Mouse (Mus musculus): ENCODE results near the gene Stmnd1. TPM values are rescaled to one million over a fixed set of nuclear protein-coding genes. Genes with fewer than 3 reads are reported as not detected.
"Not testable (repeated sequence)": the region's sequence is repeated elsewhere in the genome, so short reads cannot be mapped to it uniquely, and the experiment has no call there.

The Stmnd1 gene
- polyA plus RNA-seq, 1 experiment from 2014 or later, result not detected

GRCm38 (mm10) chr13:46294365-46294764 is 20.8 kb downstream of the Stmnd1 start:
- H3K4me3 ChIP-seq (ENCODE audit: low read depth, low read length), result no peak overlapping the region

GRCm38 (mm10) chr13:46297701-46298100 is 24.2 kb downstream of the Stmnd1 start:
- no peaks in the 10 kb centered on the region for H3K4me1 ChIP-seq (ENCODE audit: control insufficient read depth, insufficient read depth, low read length)
- no peak overlapping the region for H3K9ac ChIP-seq (replicated peaks; ENCODE audit: low read length)
- no peaks in the 10 kb centered on the region for H3K36me3 ChIP-seq (replicated peaks; ENCODE audit: control insufficient read depth, insufficient read depth, low read depth, low read length)
- DNase-seq (ENCODE audit: low spot score) (no peak), ATAC-seq (replicated peaks; ENCODE audit: insufficient number of reproducible peaks, low FRiP score, low TSS enrichment, low read depth) (no peak)
- no peaks in the 10 kb centered on the region for H3K27me3 ChIP-seq (ENCODE audit: control insufficient read depth, insufficient read depth, low read length)
- H3K9me3 ChIP-seq (replicated peaks; ENCODE audit: control insufficient read depth, low read length), result no peaks in the 10 kb centered on the region
- WGBS, result 92% methylated on average over 4 of the region's 4 CpGs
- H3K4me3 ChIP-seq (ENCODE audit: low read depth, low read length), result no peak overlapping the region
- no peak overlapping the region for H3K27ac ChIP-seq (replicated peaks; ENCODE audit: low read depth, low read length)
- no peak overlapping the region for H3K4me2 ChIP-seq (ENCODE audit: low read depth, low read length)

More at GRCm38 (mm10) chr13:46294365-46294764, 20.8 kb downstream of the Stmnd1 start:
- DNase-seq (ENCODE audit: low spot score) (no peak), ATAC-seq (replicated peaks; ENCODE audit: insufficient number of reproducible peaks, low FRiP score, low TSS enrichment, low read depth) (no peak)
- Histone ChIP-seq H3K27ac (replicated peaks; ENCODE audit: low read depth, low read length) (no peak overlapping the region), H3K9ac (replicated peaks; ENCODE audit: low read length) (no peak overlapping the region), H3K4me2 (ENCODE audit: low read depth, low read length) (no peak overlapping the region), H3K27me3 (ENCODE audit: control insufficient read depth, insufficient read depth, low read length) (no peaks in the 10 kb centered on the region), H3K9me3 (replicated peaks; ENCODE audit: control insufficient read depth, low read length) (no peaks in the 10 kb centered on the region), H3K4me1 (ENCODE audit: control insufficient read depth, insufficient read depth, low read length) (no peaks in the 10 kb centered on the region), H3K36me3 (replicated peaks; ENCODE audit: control insufficient read depth, insufficient read depth, low read depth, low read length) (no peaks in the 10 kb centered on the region)

- Histone ChIP-seq H3K9ac (replicated peaks; ENCODE audit: low read length) (no peak overlapping the region), H3K36me3 (replicated peaks; ENCODE audit: control insufficient read depth, insufficient read depth, low read depth, low read length) (no peaks in the 10 kb centered on the region), H3K4me3 (ENCODE audit: low read depth, low read length) (no peak overlapping the region), H3K27ac (replicated peaks; ENCODE audit: low read depth, low read length) (no peak overlapping the region), H3K4me2 (ENCODE audit: low read depth, low read length) (no peak overlapping the region), H3K4me1 (ENCODE audit: control insufficient read depth, insufficient read depth, low read length) (no peaks in the 10 kb centered on the region), H3K9me3 (replicated peaks; ENCODE audit: control insufficient read depth, low read length) (no peaks in the 10 kb centered on the region), H3K27me3 (ENCODE audit: control insufficient read depth, insufficient read depth, low read length) (no peaks in the 10 kb centered on the region)
- DNase-seq (ENCODE audit: low spot score) (peak; percentile 69), ATAC-seq (replicated peaks; ENCODE audit: insufficient number of reproducible peaks, low FRiP score, low TSS enrichment, low read depth) (no peak)
- WGBS, result 46% methylated on average over 10 of the region's 10 CpGs
Measured at GRCm38 (mm10) chr13:46310790-46311189, 37.3 kb downstream of the Stmnd1 start.

GRCm38 (mm10) chr13:46313176-46313575 is 39.7 kb downstream of the Stmnd1 start:
- no peaks in the 10 kb centered on the region for H3K36me3 ChIP-seq (replicated peaks; ENCODE audit: control insufficient read depth, insufficient read depth, low read depth, low read length)
- no peak for DNase-seq (ENCODE audit: low spot score)

GRCm38 (mm10) chr13:46315165-46315564 is 41.6 kb downstream of the Stmnd1 start:
- no peaks in the 10 kb centered on the region for H3K27me3 ChIP-seq (ENCODE audit: control insufficient read depth, insufficient read depth, low read length)
- no peak overlapping the region for H3K4me2 ChIP-seq (ENCODE audit: low read depth, low read length)
- DNase-seq (ENCODE audit: low spot score) (no peak), ATAC-seq (replicated peaks; ENCODE audit: insufficient number of reproducible peaks, low FRiP score, low TSS enrichment, low read depth) (no peak)
- H3K4me1 ChIP-seq (ENCODE audit: control insufficient read depth, insufficient read depth, low read length), result no peaks in the 10 kb centered on the region
- 90% methylated on average over 7 of the region's 7 CpGs for WGBS
- no peak overlapping the region for H3K27ac ChIP-seq (replicated peaks; ENCODE audit: low read depth, low read length)
- H3K9me3 ChIP-seq (replicated peaks; ENCODE audit: control insufficient read depth, low read length), result no peaks in the 10 kb centered on the region
- no peaks in the 10 kb centered on the region for H3K36me3 ChIP-seq (replicated peaks; ENCODE audit: control insufficient read depth, insufficient read depth, low read depth, low read length)
- no peak overlapping the region for H3K9ac ChIP-seq (replicated peaks; ENCODE audit: low read length)
- H3K4me3 ChIP-seq (ENCODE audit: low read depth, low read length), result no peak overlapping the region

More at GRCm38 (mm10) chr13:46313176-46313575, 39.7 kb downstream of the Stmnd1 start:
- Histone ChIP-seq H3K9ac (replicated peaks; ENCODE audit: low read length) (no peak overlapping the region), H3K27ac (replicated peaks; ENCODE audit: low read depth, low read length) (no peak overlapping the region), H3K4me3 (ENCODE audit: low read depth, low read length) (no peak overlapping the region), H3K9me3 (replicated peaks; ENCODE audit: control insufficient read depth, low read length) (no peaks in the 10 kb centered on the region), H3K4me2 (ENCODE audit: low read depth, low read length) (no peak overlapping the region), H3K27me3 (ENCODE audit: control insufficient read depth, insufficient read depth, low read length) (no peaks in the 10 kb centered on the region), H3K4me1 (ENCODE audit: control insufficient read depth, insufficient read depth, low read length) (no peaks in the 10 kb centered on the region)
- 80% methylated on average over 5 of the region's 5 CpGs for WGBS
- no peak for ATAC-seq (replicated peaks; ENCODE audit: insufficient number of reproducible peaks, low FRiP score, low TSS enrichment, low read depth)

GRCm38 (mm10) chr13:46326351-46326985 is 52.9 kb downstream of the Stmnd1 start:
- no peak for DNase-seq (ENCODE audit: low spot score)
- no peak for ATAC-seq (replicated peaks; ENCODE audit: insufficient number of reproducible peaks, low FRiP score, low TSS enrichment, low read depth)
- H3K9me3 ChIP-seq (replicated peaks; ENCODE audit: control insufficient read depth, low read length), result no peaks in the 10 kb centered on the region
- H3K4me3 ChIP-seq (ENCODE audit: low read depth, low read length), result no peak overlapping the region
- H3K4me2 ChIP-seq (ENCODE audit: low read depth, low read length), result no peak overlapping the region
- H3K27ac ChIP-seq (replicated peaks; ENCODE audit: low read depth, low read length), result no peak overlapping the region
- no peaks in the 10 kb centered on the region for H3K27me3 ChIP-seq (ENCODE audit: control insufficient read depth, insufficient read depth, low read length)
- H3K9ac ChIP-seq (replicated peaks; ENCODE audit: low read length), result no peak overlapping the region
- no peaks in the 10 kb centered on the region for H3K4me1 ChIP-seq (ENCODE audit: control insufficient read depth, insufficient read depth, low read length)
- 85% methylated on average over 4 of the region's 4 CpGs for WGBS
- H3K36me3 ChIP-seq (replicated peaks; ENCODE audit: control insufficient read depth, insufficient read depth, low read depth, low read length), result no peaks in the 10 kb centered on the region

GRCm38 (mm10) chr13:46335020-46335419 is 61.5 kb downstream of the Stmnd1 start:
- Histone ChIP-seq H3K9me3 (replicated peaks; ENCODE audit: control insufficient read depth, low read length) (no peaks in the 10 kb centered on the region), H3K9ac (replicated peaks; ENCODE audit: low read length) (no peak overlapping the region), H3K36me3 (replicated peaks; ENCODE audit: control insufficient read depth, insufficient read depth, low read depth, low read length) (no peaks in the 10 kb centered on the region), H3K4me1 (ENCODE audit: control insufficient read depth, insufficient read depth, low read length) (no peaks in the 10 kb centered on the region), H3K4me2 (ENCODE audit: low read depth, low read length) (no peak overlapping the region), H3K4me3 (ENCODE audit: low read depth, low read length) (no peak overlapping the region), H3K27ac (replicated peaks; ENCODE audit: low read depth, low read length) (no peak overlapping the region), H3K27me3 (ENCODE audit: control insufficient read depth, insufficient read depth, low read length) (no peaks in the 10 kb centered on the region)
- no peak for ATAC-seq (replicated peaks; ENCODE audit: insufficient number of reproducible peaks, low FRiP score, low TSS enrichment, low read depth)
- DNase-seq (ENCODE audit: low spot score), result no peak
- 86% methylated on average over 6 of the region's 6 CpGs for WGBS

GRCm38 (mm10) chr13:46336281-46336680 is 62.8 kb downstream of the Stmnd1 start:
- not testable (repeated sequence) for H3K27me3 ChIP-seq (ENCODE audit: control insufficient read depth, insufficient read depth, low read length); ATAC-seq (replicated peaks; ENCODE audit: insufficient number of reproducible peaks, low FRiP score, low TSS enrichment, low read depth); H3K4me3 ChIP-seq (ENCODE audit: low read depth, low read length); H3K4me2 ChIP-seq (ENCODE audit: low read depth, low read length); DNase-seq (ENCODE audit: low spot score); H3K9ac ChIP-seq (replicated peaks; ENCODE audit: low read length); H3K4me1 ChIP-seq (ENCODE audit: control insufficient read depth, insufficient read depth, low read length); H3K36me3 ChIP-seq (replicated peaks; ENCODE audit: control insufficient read depth, insufficient read depth, low read depth, low read length); H3K27ac ChIP-seq (replicated peaks; ENCODE audit: low read depth, low read length); H3K9me3 ChIP-seq (replicated peaks; ENCODE audit: control insufficient read depth, low read length)
- WGBS, result 62% methylated on average over 1 of the region's 1 CpGs
